Mouse (Mus musculus) kidney, postnatal 0 days (tissue): ENCODE results near the gene Cyth1. TPM values are rescaled to one million over a fixed set of nuclear protein-coding genes. Genes with fewer than 3 reads are reported as not detected.

Experiments
- ATAC-seq: fragments of 200-750 bp; cut with Nextera tagmentation; replicated peaks from 2 replicates; pipeline ENCODE4 v1.8.0; 2017; ENCODE audit warnings: low read depth, moderate number of reproducible peaks, moderate TSS enrichment, moderate library complexity; ENCODE audit not compliant: low FRiP score
- DNase-seq: peaks from one replicate; pipeline ENCODE4 v3.0.0-alpha.2; 2016; ENCODE audit warnings: low spot score
- H3K27ac ChIP-seq: fragments of 300-500 bp; sonication (generic); 2 replicates; pipeline ENCODE4 v1.5.1; 2014; ENCODE audit warnings: mild to moderate bottlenecking
- H3K27me3 ChIP-seq: fragments of 300-500 bp; sonication (generic); 2 replicates; pipeline ENCODE4 v1.6.1; 2014; ENCODE audit warnings: low read length, mixed read lengths; ENCODE audit not compliant: insufficient read depth
- H3K36me3 ChIP-seq: fragments of 300-500 bp; sonication (generic); 2 replicates; pipeline ENCODE4 v1.6.1; 2014; ENCODE audit warnings: low read length, mixed read lengths; ENCODE audit not compliant: insufficient read depth
- H3K4me1 ChIP-seq: fragments of 300-500 bp; sonication (generic); replicated peaks from 2 replicates; pipeline ENCODE4 v1.6.1; 2014; ENCODE audit warnings: antibody characterized with exemption, low read length, mixed read lengths; ENCODE audit not compliant: insufficient read depth
- H3K4me2 ChIP-seq: fragments of 300-500 bp; sonication (generic); 2 replicates; pipeline ENCODE4 v1.6.1; 2014; ENCODE audit warnings: mild to moderate bottlenecking, low read length, moderate library complexity, mixed read lengths
- H3K4me3 ChIP-seq: fragments of 300-500 bp; sonication (generic); replicated peaks from 2 replicates; pipeline ENCODE4 v1.5.1; 2014; ENCODE audit warnings: low read depth, low read length
- H3K9ac ChIP-seq: fragments of 300-500 bp; sonication (generic); 2 replicates; pipeline ENCODE4 v1.6.1; 2014; ENCODE audit warnings: low read depth, low read length
- H3K9me3 ChIP-seq: fragments of 300-500 bp; sonication (generic); replicated peaks from 2 replicates; pipeline ENCODE4 v1.6.1; 2016; ENCODE audit warnings: low read length, inconsistent platforms, mixed read lengths
- CTCF ChIP-seq: IDR thresholded peaks from 2 replicates; pipeline ENCODE4 v1.5.1; 2016; ENCODE audit warnings: antibody characterized with exemption, low read depth, mild to moderate bottlenecking, moderate library complexity
- WGBS: fragments of 180-500 bp; shearing (Covaris S2); extraction: QIAGEN DNeasy Blood & Tissue Kit; methylation state at CpG from one replicate; pipeline ENCODE4 v1.1.7; 2014; 5-methylcytosine and 5-hydroxymethylcytosine counted together
- polyA plus RNA-seq: library from polyadenylated mRNA; unstranded; fragments of >200 nt; fragmentation: Nextera tagmentation; extraction: Ambion mirVana; gene quantifications from 2 replicates; pipeline ENCODE4 v1.2.1, GENCODE M21; 2015

Cyth1 gene
- 16.7 and 17.3 TPM in 2 replicates for polyA plus RNA-seq

DNA sequence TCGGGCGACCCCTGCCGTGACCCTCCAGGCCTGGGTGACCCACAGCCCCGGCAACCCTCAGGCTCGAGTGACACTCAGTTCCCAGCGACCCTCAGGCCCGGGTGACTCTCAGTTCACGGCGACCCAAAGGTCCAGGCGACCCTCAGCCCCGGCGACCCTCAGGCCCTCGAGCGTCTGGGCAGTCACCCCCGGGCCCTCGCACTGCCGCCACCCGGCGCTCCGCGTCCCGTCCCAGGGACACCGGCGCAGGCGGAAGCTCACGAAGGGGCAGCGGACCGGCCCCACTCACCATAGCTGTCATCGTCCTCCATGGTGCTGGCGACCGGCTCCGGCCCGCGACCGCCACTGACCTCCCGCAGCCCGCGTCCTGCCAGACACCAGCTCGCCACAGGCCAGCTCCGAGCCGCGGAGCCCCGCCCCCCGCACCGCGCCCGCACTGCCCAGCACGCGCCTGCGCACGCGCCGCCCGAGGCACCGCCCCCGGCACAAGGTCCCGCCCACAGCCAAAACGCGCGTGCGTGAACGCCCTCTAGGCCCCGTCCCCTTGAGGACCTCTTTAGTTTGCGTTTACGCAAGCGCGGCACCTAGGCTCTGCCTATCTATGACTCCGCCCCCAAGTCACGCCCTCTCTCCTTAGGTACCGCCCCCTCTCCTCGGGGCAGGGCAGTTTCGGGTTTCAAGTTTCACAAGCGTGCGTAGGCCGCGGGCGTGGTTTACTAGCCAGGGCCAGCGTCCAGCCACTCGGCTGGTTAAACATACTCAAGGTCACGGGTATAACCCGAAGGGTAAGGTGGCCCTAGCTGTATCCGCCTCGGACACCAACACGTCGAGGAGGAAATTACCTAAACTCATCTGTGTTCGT is at the start of gene Cyth1:
Gene Cyth1, minus strand, starts transcription at position 443 of the 862 bp plus-strand sequence.
- peak; percentile 94 for ATAC-seq
- H3K27ac ChIP-seq, result peak within 1 kb of the TSS; percentile 92
- H3K36me3 ChIP-seq, result no peaks in the 10 kb centered on the region
- no peaks in the 10 kb centered on the region for H3K9me3 ChIP-seq
- H3K27me3 ChIP-seq, result no peaks in the 10 kb centered on the region
- peak within 1 kb of the TSS; percentile 90 for H3K4me3 ChIP-seq
- H3K4me2 ChIP-seq, result peak within 1 kb of the TSS; percentile 88
- WGBS, result under 1% methylated on average over 76 of the region's 86 CpGs
- TF ChIP-seq CTCF, result no peak
- peak; percentile 99 for DNase-seq
- peaks cover 28% of the 10 kb centered on the region for H3K4me1 ChIP-seq
- peak within 1 kb of the TSS; percentile 88 for H3K9ac ChIP-seq

DNA sequence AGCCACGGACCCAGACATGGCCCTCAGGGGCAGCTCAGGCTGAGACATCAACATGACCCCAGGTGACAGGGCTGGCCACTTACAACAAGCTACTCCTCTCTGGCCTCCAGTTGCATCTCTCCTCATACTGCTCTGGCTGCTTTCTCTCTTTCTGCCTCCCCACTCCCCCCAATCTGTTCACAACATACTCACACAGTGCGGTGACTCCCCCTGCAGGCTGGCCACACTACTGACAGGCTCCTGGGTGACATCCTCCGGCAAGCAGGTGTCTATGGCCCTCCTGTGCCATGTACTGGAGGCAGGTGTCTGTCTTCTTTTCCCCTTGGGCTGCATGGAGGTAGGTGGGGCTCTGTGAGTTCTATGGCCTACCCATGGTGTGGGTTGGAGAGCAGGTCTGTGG is 49.6 kb upstream of the Cyth1 start:
- Histone ChIP-seq H3K36me3 (0 out of 2 replicates have a peak, but pooled peaks cover 5% of the 10 kb centered on the region), H3K4me3 (no peak overlapping the region), H3K9ac (no peak overlapping the region), H3K9me3 (no peaks in the 10 kb centered on the region), H3K4me2 (no peak overlapping the region), H3K27me3 (no peaks in the 10 kb centered on the region), H3K4me1 (no peaks in the 10 kb centered on the region), H3K27ac (no peak overlapping the region)
- DNase-seq, result no peak
- WGBS, result 84% methylated on average over 3 of the region's 3 CpGs
- peak; percentile 7; the same call in 1 of the 2 replicates for TF ChIP-seq CTCF
- no peak for ATAC-seq

DNA sequence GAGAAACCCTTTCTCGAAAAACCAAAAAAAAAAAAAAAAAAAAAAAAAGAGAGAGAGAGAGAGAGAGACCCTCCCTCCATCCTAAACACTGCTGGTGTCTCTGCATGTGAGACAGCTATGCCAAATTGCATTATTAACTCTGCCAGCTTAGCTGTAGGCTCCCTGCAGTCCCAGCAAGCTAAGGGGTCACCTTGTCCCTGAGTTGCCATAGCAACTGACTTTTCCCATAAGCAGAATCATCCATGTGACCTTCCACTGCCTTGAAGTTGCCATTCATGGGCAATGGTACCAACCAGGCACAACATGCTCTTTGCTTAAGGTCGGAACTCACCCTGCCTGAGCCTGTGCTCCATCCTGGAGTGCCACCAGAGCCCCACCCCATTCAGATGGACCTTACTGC is 46.6 kb upstream of the Cyth1 start:
- 69% methylated on average over 2 of the region's 2 CpGs for WGBS

DNA sequence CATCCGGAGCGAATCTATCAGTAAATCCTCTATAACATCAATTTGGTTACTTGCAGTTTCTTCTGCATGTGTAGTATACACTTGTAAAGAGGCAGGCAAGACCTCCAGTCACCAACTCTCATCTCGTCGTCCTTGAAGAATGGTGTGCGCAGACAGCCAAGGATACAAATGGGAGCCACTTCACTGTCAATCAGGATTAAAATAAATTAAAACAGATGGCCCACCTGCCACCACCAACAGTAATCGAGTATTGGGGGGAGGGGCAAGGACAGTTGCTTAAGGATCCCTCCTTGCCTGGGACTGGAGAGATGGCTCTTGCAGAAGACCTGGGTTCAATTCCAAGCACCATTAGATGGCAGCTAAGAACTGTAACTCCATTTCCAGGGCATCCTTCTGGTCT is 44.3 kb upstream of the Cyth1 start:
- H3K4me1 ChIP-seq, result peaks cover 8% of the 10 kb centered on the region
- H3K27ac ChIP-seq, result no peak overlapping the region
- no peak overlapping the region for H3K9ac ChIP-seq
- ATAC-seq (no peak), DNase-seq (no peak)
- 71% methylated on average over 6 of the region's 6 CpGs for WGBS
- H3K27me3 ChIP-seq, result no peaks in the 10 kb centered on the region
- no peaks in the 10 kb centered on the region for H3K9me3 ChIP-seq
- no peaks in the 10 kb centered on the region for H3K36me3 ChIP-seq
- no peak for TF ChIP-seq CTCF
- H3K4me2 ChIP-seq, result no peak overlapping the region
- H3K4me3 ChIP-seq, result no peak overlapping the region

More for the DNA sequence above, 46.6 kb upstream of the Cyth1 start:
- no peak overlapping the region for H3K9ac ChIP-seq
- no peak overlapping the region for H3K4me2 ChIP-seq
- no peak for TF ChIP-seq CTCF
- H3K4me1 ChIP-seq, result no peaks in the 10 kb centered on the region
- no peaks in the 10 kb centered on the region for H3K27me3 ChIP-seq
- H3K36me3 ChIP-seq, result no peaks in the 10 kb centered on the region
- DNase-seq (no peak), ATAC-seq (no peak)
- H3K27ac ChIP-seq, result no peak overlapping the region
- no peak overlapping the region for H3K4me3 ChIP-seq
- no peaks in the 10 kb centered on the region for H3K9me3 ChIP-seq

DNA sequence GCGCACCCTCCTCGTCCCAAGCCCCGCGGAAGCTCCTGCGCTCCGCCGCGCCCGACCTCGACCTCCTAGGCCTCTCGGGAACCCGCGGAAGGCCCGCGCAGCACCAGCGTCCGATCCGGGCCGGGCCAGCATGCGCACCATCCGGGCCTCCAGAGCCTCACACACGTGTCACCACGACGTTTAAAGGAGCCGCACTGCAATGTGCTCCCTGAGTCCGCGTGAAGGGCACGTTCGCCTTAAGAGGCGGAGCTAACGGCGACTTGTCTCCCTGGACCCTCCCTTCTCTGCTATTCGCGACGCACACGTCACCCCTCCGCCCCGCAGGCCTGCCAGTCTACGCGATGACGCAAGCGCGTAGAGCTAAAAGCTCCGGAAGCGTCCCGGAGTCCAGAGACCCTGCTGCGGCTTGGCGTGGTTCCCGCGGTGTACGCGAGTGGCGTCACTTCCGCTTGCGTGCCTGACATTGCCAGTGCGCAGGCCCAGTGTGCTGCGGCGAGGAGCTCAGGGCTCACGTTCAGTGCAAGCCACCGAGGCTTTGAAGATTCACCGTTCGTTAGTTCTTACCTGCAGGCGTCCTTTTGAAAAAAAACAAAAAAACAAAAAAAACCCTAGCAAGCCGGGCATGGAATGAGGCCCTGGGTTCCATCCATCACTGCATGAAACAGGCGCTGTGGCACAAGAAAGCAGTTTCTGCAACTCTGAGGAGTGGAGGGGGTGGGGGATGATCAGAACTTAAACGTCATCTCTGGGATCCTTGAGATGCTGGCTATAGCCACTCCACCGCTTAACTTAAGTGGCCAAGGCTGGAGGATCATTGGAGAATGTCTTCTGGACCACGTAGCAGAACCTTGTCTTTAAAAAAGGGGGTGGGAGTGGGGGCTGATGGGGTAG is 41.9 kb upstream of the Cyth1 start, which contains the start of gene Usp36:
Gene Usp36, minus strand, starts transcription at position 246 of the 891 bp plus-strand sequence.
- TF ChIP-seq CTCF, result no peak
- Histone ChIP-seq H3K9ac (peak within 1 kb of the TSS; percentile 88), H3K4me1 (peaks cover 8% of the 10 kb centered on the region), H3K4me3 (peak within 1 kb of the TSS; percentile 71), H3K27me3 (no peaks in the 10 kb centered on the region), H3K9me3 (no peaks in the 10 kb centered on the region), H3K36me3 (peaks cover 13% of the 10 kb centered on the region; the same call in 1 of the 2 replicates), H3K4me2 (peak within 1 kb of the TSS; percentile 88), H3K27ac (peak within 1 kb of the TSS; percentile 82)
- peak; percentile 100 for DNase-seq
- ATAC-seq, result peak; percentile 98
- 1% methylated on average over 68 of the region's 68 CpGs for WGBS

DNA sequence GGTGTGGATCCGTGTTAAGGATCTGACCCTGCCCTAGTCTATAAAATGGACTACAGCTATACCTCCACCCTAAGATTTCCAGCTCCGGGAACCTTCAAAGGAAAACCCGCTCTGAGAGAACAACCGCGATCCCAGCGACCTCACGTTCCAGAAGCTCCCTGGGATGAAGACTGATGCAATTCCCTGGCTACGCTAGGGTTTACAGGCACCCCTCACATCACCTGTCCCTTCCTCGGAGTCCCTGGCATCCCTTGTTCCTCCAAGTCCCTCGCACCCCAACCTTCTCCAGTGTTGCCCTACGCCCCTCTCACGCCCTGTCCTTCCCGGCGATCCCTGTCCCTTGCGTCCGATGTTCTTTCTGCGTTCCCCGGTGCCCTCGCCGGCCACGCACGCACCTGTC is 41.2 kb upstream of the Cyth1 start:
- TF ChIP-seq CTCF, result no peak
- peak; percentile 38 for DNase-seq
- no peak; the same call in 1 of the 2 replicates for ATAC-seq
- Histone ChIP-seq H3K4me3 (peak overlapping the region; percentile 71), H3K36me3 (peaks cover 19% of the 10 kb centered on the region), H3K27ac (peak overlapping the region; percentile 82), H3K27me3 (no peaks in the 10 kb centered on the region), H3K4me2 (peak overlapping the region; percentile 88), H3K9ac (peak overlapping the region; percentile 88), H3K4me1 (peaks cover 8% of the 10 kb centered on the region), H3K9me3 (no peaks in the 10 kb centered on the region)
- under 1% methylated on average over 22 of the region's 22 CpGs for WGBS
